Mouse (Mus musculus) CD4-positive naive resting alpha-beta T cell, adult 57 days (primary cell): ENCODE measurements around the gene Ramp1. TPM values are rescaled to one million over a fixed set of nuclear protein-coding genes. Genes with fewer than 3 reads are reported as not detected.

Experiments
- total RNA-seq: library from RNA; stranded (reverse); gene quantifications from one replicate; pipeline ENCODE4 v1.2.4, GENCODE M21; 2023

The Ramp1 gene
- total RNA-seq, result 23.0 TPM

DNA sequence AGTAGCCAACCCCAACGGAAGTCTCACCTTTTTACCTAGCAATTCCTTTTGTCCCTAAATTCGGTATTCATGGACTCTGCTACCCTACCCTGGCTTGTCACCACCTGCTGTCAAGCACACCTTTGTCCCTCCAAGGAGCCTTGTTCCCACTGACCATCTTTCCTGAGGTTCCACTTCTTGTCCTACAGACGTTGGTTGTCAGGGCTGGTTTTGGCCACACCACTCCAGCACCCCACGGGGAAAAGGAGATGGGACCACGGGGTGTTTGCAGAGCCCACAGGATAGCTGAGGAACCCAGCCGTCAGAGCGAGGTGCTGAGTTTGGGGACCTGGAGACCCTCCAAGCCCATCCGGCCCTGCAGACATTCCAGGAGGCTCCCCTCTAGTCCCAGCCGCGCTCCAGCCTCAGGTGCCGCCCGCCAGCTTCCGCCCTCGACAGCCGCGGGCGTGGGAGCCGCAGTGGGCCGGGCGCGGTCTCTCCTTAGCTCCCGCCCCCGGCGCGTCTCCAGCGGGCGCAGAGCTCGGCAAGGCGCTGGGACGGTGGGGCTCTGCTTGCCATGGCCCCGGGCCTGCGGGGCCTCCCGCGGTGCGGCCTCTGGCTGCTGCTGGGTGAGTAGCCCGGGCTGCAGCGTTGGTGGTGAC, at the start of gene Ramp1:
TSS of gene Ramp1 (plus strand) at position 290 of the 641 bp plus-strand sequence.

DNA sequence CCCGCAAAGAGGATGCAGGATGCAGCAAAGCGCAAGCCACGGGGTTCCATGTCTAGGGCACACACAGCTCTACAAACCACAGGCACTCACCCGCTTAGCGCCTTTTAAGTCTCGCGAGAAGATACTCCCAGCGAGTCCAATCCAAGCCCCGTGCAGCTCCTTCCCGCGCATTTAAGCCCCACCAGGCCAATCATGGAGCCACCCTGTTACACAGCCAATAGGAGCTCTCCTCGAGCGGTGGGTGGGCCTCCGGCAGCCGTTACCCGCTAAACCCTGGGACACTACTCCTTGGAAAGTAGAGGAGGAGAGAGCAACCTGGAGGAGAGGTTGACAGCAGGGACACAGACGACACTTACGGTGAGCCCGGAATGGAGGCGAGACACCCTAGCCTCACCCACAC, 34.8 kb upstream of the Ramp1 start, which contains the start of gene Rbm44:
TSS of gene Rbm44 (plus strand) at position 277 of the 400 bp plus-strand sequence.

DNA sequence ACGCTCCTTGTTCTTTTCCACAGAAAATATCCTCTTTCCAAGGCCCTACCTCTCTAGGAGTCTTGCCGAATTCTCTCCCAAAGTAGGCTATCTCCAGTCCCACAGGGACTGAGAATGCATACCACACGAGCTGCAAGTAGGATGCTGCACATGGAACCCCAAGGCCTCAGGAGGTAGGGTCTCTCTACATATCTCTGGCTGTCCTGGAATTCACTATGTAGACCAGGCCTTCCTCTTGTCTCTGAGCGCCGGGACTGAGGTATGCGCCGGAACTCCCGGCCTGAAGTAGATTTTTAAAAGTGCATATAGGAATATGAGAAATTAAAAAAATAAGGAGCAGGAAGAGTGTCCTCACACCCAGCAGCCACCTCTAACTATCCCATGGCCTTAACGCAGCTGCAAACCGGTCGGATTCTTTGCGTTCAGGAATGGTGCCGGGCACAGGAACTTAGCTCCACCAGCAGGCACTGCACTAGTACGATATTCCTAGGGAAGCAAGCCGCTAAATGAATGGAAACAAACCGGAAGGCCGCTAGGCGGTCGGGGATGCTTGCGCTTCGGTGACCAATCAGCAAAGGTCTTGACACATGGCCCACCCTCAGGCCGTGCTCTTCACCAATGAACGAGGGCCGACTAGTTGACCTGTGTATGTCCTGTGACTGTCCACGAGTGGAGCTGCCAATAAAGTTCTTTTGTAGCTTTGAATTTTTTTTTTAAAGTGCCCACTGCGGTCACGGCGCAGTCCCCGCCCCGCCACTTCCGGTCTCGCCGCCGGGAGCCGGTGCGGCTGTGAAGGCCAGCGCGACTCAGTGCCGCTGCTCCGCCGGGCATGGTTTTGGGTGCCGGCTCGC, 70.2 kb downstream of the Ramp1 start, which contains the start of gene Ube2f:
TSS of gene Ube2f (plus strand) at position 741 of the 851 bp plus-strand sequence.

Other genes starting within 250 kb of the Ramp1 start
- not detected for gene Prlh, start 226.7 kb upstream of the Ramp1 start, total RNA-seq
- not detected for gene Rab17, start 210.2 kb upstream of the Ramp1 start, total RNA-seq
- gene Lrrfip1, start 181.1 kb upstream of the Ramp1 start, total RNA-seq, result 235 TPM
- gene Rbm44, start 34.7 kb upstream of the Ramp1 start, total RNA-seq, result 1.2 TPM
- gene Ube2f, start 70.5 kb downstream of the Ramp1 start, total RNA-seq, result 57.6 TPM
- 22.5 TPM for gene Scly, start 118.5 kb downstream of the Ramp1 start, total RNA-seq
- 0.21 TPM for gene Espnl, start 142.3 kb downstream of the Ramp1 start, total RNA-seq
- not detected for gene Klhl30, start 171.2 kb downstream of the Ramp1 start, total RNA-seq
- gene Erfe, start 186.6 kb downstream of the Ramp1 start, total RNA-seq, result not detected
- gene Ilkap, start 219.0 kb downstream of the Ramp1 start, total RNA-seq, result 119 TPM
- gene Hes6, start 234.2 kb downstream of the Ramp1 start, total RNA-seq, result 32.2 TPM